Mouse (Mus musculus): Measurements from ENCODE around the gene Fez2.

- no peak for TF ChIP-seq CTCF (IDR thresholded peaks at IDR 0.05; ENCODE audit: low read depth, low read length)
- TF ChIP-seq POLR2A (IDR thresholded peaks at IDR 0.05; ENCODE audit: insufficient read depth, low read length) = no peak
- TF ChIP-seq EP300 (IDR thresholded peaks at IDR 0.05; ENCODE audit: insufficient read depth, low read depth, low read length) = no peak
Observed at GRCm38 (mm10) chr17:78400130-78400840, 17.7 kb downstream of the Fez2 start.
